Mouse (Mus musculus) kidney, postnatal 0 days (tissue): Measurements from ENCODE around the gene Gm21885. TPM values are rescaled to one million over a fixed set of nuclear protein-coding genes. Genes with fewer than 3 reads are reported as not detected.
A peak's percentile ranks its signal among the peaks of the same experiment; 100 is the strongest.

ENCODE experiments used
- ATAC-seq: fragments of 200-750 bp; cut with Nextera tagmentation; replicated peaks from 2 replicates; pipeline ENCODE4 v1.8.0; 2017; ENCODE audit warnings: low read depth, moderate number of reproducible peaks, moderate TSS enrichment, moderate library complexity; ENCODE audit not compliant: low FRiP score
- DNase-seq: peaks from one replicate; pipeline ENCODE4 v3.0.0-alpha.2; 2016; ENCODE audit warnings: low spot score
- H3K27ac ChIP-seq: fragments of 300-500 bp; sonication (generic); 2 replicates; pipeline ENCODE4 v1.5.1; 2014; ENCODE audit warnings: mild to moderate bottlenecking
- H3K27me3 ChIP-seq: fragments of 300-500 bp; sonication (generic); 2 replicates; pipeline ENCODE4 v1.6.1; 2014; ENCODE audit warnings: low read length, mixed read lengths; ENCODE audit not compliant: insufficient read depth
- H3K36me3 ChIP-seq: fragments of 300-500 bp; sonication (generic); 2 replicates; pipeline ENCODE4 v1.6.1; 2014; ENCODE audit warnings: low read length, mixed read lengths; ENCODE audit not compliant: insufficient read depth
- H3K4me1 ChIP-seq: fragments of 300-500 bp; sonication (generic); replicated peaks from 2 replicates; pipeline ENCODE4 v1.6.1; 2014; ENCODE audit warnings: antibody characterized with exemption, low read length, mixed read lengths; ENCODE audit not compliant: insufficient read depth
- H3K4me2 ChIP-seq: fragments of 300-500 bp; sonication (generic); 2 replicates; pipeline ENCODE4 v1.6.1; 2014; ENCODE audit warnings: mild to moderate bottlenecking, low read length, moderate library complexity, mixed read lengths
- H3K4me3 ChIP-seq: fragments of 300-500 bp; sonication (generic); replicated peaks from 2 replicates; pipeline ENCODE4 v1.5.1; 2014; ENCODE audit warnings: low read depth, low read length
- H3K9ac ChIP-seq: fragments of 300-500 bp; sonication (generic); 2 replicates; pipeline ENCODE4 v1.6.1; 2014; ENCODE audit warnings: low read depth, low read length
- H3K9me3 ChIP-seq: fragments of 300-500 bp; sonication (generic); replicated peaks from 2 replicates; pipeline ENCODE4 v1.6.1; 2016; ENCODE audit warnings: low read length, inconsistent platforms, mixed read lengths
- CTCF ChIP-seq: IDR thresholded peaks from 2 replicates; pipeline ENCODE4 v1.5.1; 2016; ENCODE audit warnings: antibody characterized with exemption, low read depth, mild to moderate bottlenecking, moderate library complexity
- WGBS: fragments of 180-500 bp; shearing (Covaris S2); extraction: QIAGEN DNeasy Blood & Tissue Kit; methylation state at CpG from one replicate; pipeline ENCODE4 v1.1.7; 2014; 5-methylcytosine and 5-hydroxymethylcytosine counted together
- polyA plus RNA-seq: library from polyadenylated mRNA; unstranded; fragments of >200 nt; fragmentation: Nextera tagmentation; extraction: Ambion mirVana; gene quantifications from 2 replicates; pipeline ENCODE4 v1.2.1, GENCODE M21; 2015

The Gm21885 gene
- polyA plus RNA-seq, 1 experiment from 2014 or later = 0.28 TPM

- ATAC-seq = no peak
- no peak overlapping the region for H3K9ac ChIP-seq
- TF ChIP-seq CTCF = no peak
- H3K4me3 ChIP-seq = no peak overlapping the region
- H3K27ac ChIP-seq = no peak overlapping the region
- 90% methylated on average over 10 of the region's 10 CpGs for WGBS
- H3K36me3 ChIP-seq = no peaks in the 10 kb centered on the region
- no peak overlapping the region for H3K4me2 ChIP-seq
- no peaks in the 10 kb centered on the region for H3K9me3 ChIP-seq
- no peak for DNase-seq
- no peaks in the 10 kb centered on the region for H3K27me3 ChIP-seq
- H3K4me1 ChIP-seq = no peaks in the 10 kb centered on the region
These were observed 7.3 kb upstream of the Gm21885 start for GRCm38 (mm10) chr11:94274206-94274867.

- DNase-seq (no peak), ATAC-seq (no peak)
- H3K36me3 ChIP-seq = no peaks in the 10 kb centered on the region
- no peak for TF ChIP-seq CTCF
- H3K4me3 ChIP-seq = no peak overlapping the region
- no peaks in the 10 kb centered on the region for H3K4me1 ChIP-seq
- WGBS = 75% methylated on average over 7 of the region's 7 CpGs
- H3K9me3 ChIP-seq = no peaks in the 10 kb centered on the region
- no peak overlapping the region for H3K27ac ChIP-seq
- no peak overlapping the region for H3K9ac ChIP-seq
- H3K27me3 ChIP-seq = no peaks in the 10 kb centered on the region
- H3K4me2 ChIP-seq = no peak overlapping the region
These were observed 6.4 kb upstream of the Gm21885 start for GRCm38 (mm10) chr11:94275226-94275625.

- H3K27ac ChIP-seq = no peak overlapping the region
- no peak overlapping the region for H3K9ac ChIP-seq
- no peaks in the 10 kb centered on the region for H3K36me3 ChIP-seq
- TF ChIP-seq CTCF = no peak
- H3K4me2 ChIP-seq = no peak overlapping the region
- no peak for DNase-seq
- ATAC-seq = no peak
- H3K9me3 ChIP-seq = no peaks in the 10 kb centered on the region
- 79% methylated on average over 2 of the region's 2 CpGs for WGBS
- no peaks in the 10 kb centered on the region for H3K4me1 ChIP-seq
- H3K4me3 ChIP-seq = no peak overlapping the region
- H3K27me3 ChIP-seq = no peaks in the 10 kb centered on the region
These were observed 6.0 kb upstream of the Gm21885 start for GRCm38 (mm10) chr11:94275686-94276085.

GRCm38 (mm10) chr11:94276869-94277337 lies 4.8 kb upstream of the Gm21885 start:
- Histone ChIP-seq H3K9me3 (no peaks in the 10 kb centered on the region), H3K27me3 (no peaks in the 10 kb centered on the region), H3K4me3 (peak overlapping the region; percentile 33), H3K9ac (0 out of 2 replicates have a peak overlapping the region, but pooled peaks have one; percentile 42), H3K4me2 (peak overlapping the region; percentile 66), H3K4me1 (no peaks in the 10 kb centered on the region), H3K27ac (no peak overlapping the region), H3K36me3 (no peaks in the 10 kb centered on the region)
- DNase-seq = peak; percentile 97
- ATAC-seq = peak; percentile 61
- 7% methylated on average over 20 of the region's 20 CpGs for WGBS
- peak; percentile 95 for TF ChIP-seq CTCF

GRCm38 (mm10) chr11:94282291-94282690 lies 618 bp downstream of the Gm21885 start:
- no peak overlapping the region for H3K4me3 ChIP-seq

GRCm38 (mm10) chr11:94283536-94284099 lies 1.9 kb downstream of the Gm21885 start:
- Histone ChIP-seq H3K9ac (no peak overlapping the region), H3K27me3 (no peaks in the 10 kb centered on the region), H3K4me1 (no peaks in the 10 kb centered on the region), H3K36me3 (peaks cover 21% of the 10 kb centered on the region; the same call in 1 of the 2 replicates), H3K9me3 (no peaks in the 10 kb centered on the region), H3K27ac (no peak overlapping the region), H3K4me3 (no peak overlapping the region), H3K4me2 (no peak overlapping the region)
- no peak for TF ChIP-seq CTCF
- ATAC-seq (no peak), DNase-seq (no peak)
- WGBS = 92% methylated on average over 6 of the region's 6 CpGs

More at GRCm38 (mm10) chr11:94282291-94282690, 618 bp downstream of the Gm21885 start:
- ATAC-seq = no peak
- H3K4me2 ChIP-seq = no peak overlapping the region
- TF ChIP-seq CTCF = no peak
- H3K4me1 ChIP-seq = no peaks in the 10 kb centered on the region
- no peak overlapping the region for H3K27ac ChIP-seq
- 0 out of 2 replicates have a peak, but pooled peaks cover 9% of the 10 kb centered on the region for H3K36me3 ChIP-seq
- 60% methylated on average over 5 of the region's 5 CpGs for WGBS
- H3K9me3 ChIP-seq = no peaks in the 10 kb centered on the region
- H3K9ac ChIP-seq = no peak overlapping the region
- H3K27me3 ChIP-seq = no peaks in the 10 kb centered on the region
- no peak for DNase-seq
